Mouse (Mus musculus) frontal cortex, postnatal 25 days (tissue): ENCODE results near the gene Ano6.
A peak's percentile ranks its signal among the peaks of the same experiment; 100 is the strongest.

Experiments used
- DNase-seq, 2 experiments: peaks; one replicate each; pipeline ENCODE4 v3.0.0; 2022; ENCODE audit warnings: low spot score in 2 of 2

Gene Ano6

DNA sequence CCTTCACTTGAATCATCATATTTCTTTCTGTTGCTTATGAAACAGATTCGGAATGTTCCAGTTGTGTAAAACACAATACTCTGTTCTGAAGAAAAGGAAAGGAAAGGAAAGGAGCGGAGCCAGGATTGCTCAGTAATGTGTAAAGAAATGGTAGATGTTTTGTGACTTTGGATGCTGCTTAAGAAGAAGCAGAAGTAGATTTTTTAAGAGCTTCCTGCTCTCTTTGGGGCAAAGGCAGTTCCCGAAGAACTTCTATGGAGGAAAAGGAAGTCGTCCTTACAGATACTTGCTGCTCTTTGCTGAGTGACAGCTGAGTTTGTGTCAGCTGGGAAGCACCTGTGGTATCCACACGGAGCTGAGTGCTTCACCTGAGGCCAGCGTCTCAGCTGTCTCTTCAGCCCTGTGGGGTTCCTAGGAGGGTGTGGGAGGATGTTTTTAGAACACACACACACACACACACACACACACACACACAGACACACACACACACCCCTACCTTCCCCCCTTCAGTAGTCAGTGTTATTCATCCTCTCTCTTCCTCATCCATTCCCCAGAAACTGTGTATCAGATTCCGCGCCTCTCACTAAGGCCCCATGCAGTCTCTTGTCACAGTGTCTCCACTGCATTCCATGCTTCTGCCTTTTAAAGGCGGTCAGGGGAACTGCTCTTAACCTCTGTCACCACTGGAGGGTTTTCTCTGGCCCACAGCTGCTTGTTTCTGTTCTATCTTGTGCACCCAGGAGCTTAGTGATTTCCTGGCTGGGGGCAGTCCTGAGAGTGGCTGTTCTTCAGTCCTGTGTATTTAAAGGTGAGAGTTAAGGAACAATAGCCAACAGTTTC is 6.7 kb downstream of the Ano6 start:
- no peak for DNase-seq

DNA sequence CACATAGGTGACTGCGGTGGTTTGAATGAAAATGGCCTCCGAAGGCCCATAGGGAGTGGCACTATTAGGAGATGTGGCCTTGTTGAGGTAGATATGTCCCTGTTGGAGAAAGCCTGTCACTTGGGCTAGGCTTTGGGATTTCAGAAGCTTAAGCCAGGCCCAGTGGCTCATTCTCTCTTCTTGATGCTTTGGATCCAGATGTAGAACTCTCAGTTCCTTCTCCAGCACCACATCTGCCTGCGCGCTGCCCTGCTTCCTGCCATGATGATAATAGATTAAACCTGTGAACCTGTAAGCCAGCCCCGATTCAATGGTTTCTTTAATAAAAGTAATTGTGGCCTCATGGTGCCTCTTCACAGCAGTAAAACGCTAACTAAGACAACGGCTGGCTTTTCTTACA is 7.6 kb downstream of the Ano6 start:
- DNase-seq = no peak

DNA sequence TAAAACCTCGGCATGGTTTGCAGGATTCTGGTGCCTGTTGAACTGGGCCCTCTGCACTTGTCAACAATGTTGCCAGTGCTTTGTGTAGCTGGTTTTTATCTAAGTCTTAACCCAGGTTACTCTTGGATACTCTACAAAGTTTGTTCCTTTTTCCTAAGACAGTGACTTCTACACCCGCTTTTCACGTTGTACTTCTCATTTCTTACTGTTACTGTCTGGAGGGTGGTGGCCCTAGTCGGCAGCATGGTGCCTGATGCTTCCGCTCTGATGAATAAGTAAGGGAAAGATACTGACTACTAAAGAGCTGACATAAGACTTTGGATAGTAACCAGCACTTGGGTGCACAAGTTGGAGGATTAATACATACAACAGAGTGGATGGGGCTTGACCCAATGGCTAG is 9.0 kb downstream of the Ano6 start:
- DNase-seq = no peak

DNA sequence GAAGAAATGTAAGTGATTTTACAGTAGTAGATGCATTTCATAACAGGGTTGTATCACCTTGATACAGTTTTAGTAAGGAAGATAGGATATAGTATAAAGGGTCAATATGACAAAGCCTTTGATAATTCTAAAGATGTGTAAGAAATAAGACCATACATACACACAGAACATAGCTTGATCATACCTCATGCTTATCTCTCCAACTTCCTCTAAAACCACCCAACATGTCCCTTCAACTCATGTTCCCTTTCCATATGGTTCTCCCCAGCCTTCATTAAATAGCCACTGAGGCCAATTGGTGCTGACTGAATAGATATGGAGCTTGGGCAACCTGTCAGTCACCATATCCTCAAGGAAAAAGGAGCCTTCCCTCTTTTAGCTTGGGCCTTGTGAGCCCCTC is 9.4 kb downstream of the Ano6 start:
- DNase-seq = no peak

DNA sequence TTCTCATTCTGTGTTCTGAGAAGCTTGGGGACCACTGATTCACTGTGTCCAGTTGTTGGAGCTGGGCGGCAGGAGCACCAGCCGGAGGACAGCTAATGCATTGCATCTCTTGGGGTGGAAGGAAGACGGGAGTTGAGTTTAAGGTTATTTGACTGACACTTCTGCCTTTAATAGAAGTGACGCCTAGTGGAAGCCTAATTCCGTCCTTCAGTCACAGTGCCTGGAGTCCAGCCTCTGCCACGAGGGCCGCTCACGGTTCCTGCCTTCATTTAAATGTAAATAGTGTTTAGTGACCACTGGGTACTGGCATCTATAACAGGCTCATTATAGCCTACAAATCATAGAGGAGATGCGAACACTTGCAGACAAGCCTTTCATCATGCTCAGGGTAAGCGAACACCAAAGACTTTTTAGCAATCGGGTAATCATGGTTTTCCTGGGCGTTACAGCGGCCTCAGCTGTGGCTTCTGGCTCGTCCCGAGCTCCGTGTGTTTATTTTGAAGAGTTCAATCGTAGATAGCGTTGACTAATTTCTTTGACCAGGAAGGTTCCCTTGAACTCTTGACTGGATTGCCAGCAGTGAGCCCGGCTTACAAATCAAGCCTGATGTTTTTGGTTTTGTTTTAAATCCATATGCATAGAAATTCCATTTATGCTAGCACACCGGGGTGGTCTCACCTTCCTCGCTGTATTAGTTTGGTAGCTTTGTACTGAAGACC is 10.8 kb downstream of the Ano6 start:
- no peak for DNase-seq

DNA sequence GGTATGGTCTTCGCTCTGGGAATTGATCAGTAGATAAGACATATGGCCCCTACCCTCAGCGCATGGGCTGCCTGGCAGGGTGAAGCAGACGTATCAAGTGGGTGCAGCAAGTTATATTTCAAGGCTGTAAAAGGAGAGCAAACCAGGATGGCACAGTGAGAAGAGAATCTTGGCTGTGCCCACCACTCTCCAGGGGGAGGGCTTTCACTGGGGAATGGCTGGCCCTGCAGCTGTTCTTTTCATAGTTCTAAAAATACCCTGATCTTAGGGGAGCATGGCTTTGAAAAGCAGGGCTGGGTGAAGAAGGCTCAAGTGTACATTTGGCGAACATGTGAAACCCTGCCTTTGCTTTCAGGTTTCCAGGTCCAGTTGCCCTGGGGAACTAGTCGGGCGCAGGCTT is 11.5 kb downstream of the Ano6 start:
- DNase-seq = no peak

DNA sequence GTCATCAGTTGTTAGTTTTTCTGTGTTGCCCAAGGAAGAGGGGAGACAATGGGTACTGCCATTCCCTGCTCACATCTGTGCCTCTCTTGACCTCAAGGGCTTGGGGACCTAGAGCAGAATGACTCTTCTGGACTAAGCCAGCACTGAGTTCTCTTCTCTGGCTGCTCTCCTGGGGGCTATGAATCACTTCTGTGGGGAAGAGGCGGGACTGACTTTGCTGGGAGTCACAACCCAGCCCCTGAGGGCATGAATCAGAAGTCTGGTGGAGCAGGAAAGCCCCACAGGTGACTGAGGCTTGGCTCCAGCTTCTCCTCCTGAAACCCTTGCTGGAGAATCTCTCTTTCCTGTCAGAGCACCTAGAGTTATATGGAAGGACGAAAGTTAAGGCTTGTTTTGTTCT is 12.1 kb downstream of the Ano6 start:
- DNase-seq = no peak

DNA sequence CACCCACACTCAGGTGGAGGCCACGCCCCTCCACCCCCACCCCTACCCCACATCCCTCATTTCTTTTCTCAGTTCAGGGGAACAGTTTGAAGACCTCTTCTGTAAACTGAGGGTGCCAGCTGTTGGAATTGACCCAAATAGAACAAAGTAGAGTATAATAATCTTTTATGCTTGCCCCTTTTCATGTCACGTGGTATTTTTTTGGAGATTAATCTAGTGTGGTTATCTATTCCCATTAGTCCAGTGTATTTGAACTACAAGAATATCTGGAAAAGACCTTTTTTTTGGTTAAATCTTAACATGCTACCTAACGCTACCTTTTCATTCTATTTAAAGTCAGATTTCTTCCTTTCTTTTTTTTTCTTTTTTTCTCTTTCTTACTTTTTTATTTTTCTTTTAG is 12.8 kb downstream of the Ano6 start:
- DNase-seq = no peak

DNA sequence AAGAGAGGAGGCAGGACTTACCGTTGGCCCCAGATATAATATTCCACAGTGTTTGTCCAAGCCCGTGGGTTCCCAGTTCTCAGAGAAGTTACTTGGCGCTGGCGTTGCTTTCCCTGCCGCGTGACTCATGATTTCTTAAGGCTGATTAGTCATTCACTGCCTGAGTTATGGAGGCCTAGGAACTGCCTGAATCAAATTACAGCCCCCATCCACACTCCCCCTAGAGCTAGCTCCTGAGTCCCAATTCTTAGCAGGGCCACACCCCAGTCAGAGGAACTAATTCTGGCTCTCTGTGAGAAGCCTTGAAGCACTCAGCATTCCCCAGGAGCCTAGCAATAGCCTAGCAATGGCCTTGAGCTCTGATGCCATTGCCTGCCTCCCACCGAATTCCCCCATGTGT is 13.6 kb downstream of the Ano6 start:
- DNase-seq = peak; percentile 17 to 31

DNA sequence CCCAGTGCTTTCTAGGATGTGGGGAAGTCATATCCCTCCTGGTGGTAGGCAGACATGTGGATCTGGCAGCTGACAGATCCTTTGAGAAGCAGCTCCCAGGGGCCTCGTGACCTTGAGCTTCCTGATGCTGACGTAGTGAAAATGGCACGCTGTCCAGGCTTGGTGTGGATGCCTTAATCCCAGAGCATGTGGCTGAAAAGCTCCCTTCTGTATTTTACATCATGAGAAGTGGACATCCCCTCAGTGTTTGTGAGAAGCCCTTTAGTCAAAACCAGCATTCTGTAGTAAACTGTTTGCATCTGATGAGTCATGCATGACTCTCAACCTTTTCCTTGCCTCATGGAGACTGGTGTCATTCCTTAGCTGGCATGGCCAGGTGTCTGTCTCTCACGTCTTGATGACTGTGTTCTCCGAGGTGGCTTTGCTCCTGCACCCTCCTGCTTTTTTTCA is 14.4 kb downstream of the Ano6 start:
- no peak for DNase-seq

DNA sequence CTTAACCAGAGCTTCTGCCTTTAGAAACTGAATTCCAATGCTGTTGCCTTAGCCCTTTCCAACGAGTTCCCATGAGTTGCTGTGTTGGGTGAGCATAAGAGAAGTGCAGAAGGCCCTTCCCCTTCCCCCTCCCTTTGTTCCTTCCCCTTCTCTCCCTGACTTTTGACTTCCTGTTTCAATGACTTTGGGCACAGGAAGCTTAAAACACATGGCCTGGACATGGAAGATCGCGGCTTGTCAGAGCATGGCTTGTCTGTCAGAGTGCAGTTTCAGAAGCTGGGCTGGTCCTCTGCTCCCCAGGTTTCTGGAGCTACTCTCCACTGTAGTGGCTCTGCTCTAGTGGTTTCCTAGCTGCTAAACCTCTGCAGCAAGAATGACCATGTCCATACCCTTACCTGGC is 17.3 kb downstream of the Ano6 start:
- no peak for DNase-seq

DNA sequence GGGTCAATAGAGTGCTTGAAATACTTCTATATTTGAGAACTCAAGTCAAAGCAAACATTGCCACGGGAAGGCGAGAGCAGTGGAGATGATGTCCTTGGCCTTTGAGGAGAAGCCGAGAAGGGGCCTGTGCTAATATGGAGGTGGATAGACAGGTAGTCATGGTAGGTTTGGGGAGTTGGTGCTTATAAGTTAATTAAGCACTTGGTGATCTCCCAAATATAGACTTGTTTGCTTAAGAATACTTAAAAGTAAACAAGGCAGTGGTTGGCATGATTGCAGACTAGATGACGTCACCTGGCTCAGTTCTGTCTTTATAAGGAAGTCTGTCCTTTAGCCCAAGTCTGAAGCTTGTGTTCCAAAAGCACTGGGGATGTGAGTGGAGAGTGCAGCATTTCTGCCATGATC is 19.7 kb downstream of the Ano6 start:
- DNase-seq = no peak

DNA sequence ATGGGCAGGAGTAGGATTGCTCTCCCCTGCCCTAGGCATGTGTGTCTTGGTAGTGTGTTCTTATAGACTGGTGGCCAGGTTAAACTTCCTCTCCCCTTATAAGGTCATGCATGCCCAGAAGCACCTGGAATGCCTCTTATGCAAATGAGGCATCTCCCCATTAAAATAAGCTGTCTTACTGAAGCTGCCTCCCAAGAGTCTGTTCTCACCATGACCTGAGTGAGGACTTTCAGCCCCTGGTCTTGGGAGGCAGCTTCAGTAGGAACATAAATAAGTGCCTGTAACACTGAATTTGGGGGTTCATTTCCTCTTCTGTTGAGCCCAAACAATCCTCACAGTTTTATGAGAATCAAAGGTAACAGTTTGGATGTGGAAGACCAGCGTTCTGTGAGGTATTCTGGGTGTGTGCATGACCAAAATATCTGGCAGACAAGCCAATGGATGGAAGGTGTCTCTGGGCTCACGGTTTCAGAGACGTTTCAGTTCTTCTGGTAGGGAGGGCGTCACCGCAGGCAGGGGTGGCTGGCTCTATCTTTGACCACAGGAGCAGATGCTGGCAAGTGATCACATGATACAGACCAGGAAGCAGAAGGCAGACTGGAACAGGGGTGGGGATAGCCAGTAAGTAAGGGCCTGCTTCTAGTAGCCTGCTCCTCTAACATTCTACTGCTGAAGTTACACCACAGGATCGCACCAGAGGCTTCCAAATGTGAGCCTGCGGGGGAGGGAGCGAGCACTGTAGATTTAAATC is 22.4 kb downstream of the Ano6 start:
- DNase-seq = no peak

DNA sequence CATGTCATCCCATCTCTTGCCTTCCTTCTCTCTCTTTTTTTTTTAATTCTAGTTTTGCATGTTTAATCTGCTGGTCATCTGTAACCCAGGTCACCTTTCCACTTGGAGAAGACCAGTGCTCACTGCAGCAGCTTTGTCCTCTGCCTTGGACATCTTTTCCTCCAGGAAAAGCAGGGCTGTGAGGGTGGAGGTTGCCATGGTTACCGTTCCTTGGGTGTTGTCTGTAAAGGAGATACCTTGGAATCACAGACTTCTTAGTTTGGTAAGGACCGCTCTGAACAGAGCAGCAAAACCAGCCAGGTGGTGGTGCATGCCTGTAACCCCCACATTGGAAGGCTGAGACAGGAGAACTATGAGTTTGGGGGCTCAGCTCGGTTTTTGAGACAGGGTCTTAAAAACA is 26.9 kb downstream of the Ano6 start:
- no peak for DNase-seq

DNA sequence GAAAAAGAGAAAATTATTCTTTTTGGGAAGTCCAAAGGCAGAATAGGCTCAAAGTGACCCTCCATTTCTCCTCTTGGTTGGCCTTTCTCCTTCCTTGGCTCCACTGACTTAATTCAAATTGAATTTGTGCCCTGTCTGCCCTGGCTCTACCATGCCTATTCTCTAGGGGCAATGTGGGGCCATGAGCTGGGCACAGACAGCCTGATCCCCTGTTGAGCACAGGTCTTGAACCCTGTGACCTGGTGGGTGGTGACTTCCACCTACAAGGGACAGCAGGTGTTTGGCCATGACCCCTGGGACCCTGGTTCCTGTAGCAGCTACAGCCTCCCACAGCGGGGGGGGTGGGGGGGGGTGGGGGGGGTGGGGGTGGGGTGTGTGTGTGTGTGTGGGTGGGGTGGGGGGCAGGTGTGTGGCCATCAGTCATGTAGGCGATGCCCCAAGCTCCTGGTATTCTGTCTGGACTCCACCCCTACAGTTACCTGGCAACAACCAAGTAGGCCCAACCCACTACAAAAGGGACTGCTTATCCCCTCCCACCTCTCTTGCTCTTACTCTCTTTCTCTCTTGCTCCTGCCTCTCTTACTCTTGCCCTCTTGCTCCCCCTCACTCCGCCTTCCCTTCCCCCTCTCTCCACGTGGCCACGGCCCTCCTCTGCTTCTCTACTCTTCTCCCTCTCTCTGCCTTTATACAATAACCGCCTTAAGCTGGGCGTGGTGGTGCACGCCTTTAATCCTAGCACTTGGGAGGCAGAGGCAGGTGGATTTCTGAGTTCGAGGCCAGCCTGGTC is 28.8 kb downstream of the Ano6 start:
- no peak for DNase-seq

DNA sequence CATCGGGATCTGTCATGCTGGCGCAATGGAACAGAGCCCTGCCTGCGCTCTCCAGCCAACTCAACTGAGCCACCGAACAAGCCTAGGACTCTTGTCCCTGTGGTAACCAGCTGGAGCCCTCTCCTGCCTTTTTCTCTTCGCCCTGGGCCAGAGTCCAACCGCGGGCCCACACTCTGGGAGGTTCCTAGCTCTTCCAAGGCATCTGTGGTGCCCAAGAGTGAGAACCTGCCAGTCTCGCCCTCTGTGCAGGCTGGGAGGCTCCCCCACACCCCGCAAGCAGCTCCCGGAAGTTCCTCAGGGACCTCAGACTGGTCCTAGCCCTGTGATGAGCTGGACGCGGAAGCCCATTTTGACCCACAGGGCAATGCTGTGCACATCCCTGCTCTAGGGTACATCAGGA is 29.5 kb downstream of the Ano6 start:
- no peak for DNase-seq

DNA sequence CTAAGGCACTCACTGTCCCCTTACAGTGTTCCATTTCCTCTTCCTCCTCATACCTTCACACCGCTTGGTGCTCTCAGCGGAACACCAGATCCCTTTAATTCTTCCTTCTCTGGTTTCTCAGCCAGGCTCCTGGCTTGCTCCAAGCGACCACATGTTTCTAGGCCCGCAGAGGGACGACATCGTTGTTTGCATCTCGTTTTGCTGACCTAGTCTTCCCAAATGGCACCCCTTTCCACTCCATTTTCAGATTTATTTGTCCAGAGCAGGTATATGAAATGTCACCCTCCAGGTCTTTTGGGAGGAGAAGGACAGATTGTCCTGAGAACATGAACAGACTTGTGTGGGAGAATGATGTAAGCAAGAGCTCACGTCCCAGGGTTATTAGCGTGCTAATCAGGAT is 30.0 kb downstream of the Ano6 start:
- DNase-seq = no peak

DNA sequence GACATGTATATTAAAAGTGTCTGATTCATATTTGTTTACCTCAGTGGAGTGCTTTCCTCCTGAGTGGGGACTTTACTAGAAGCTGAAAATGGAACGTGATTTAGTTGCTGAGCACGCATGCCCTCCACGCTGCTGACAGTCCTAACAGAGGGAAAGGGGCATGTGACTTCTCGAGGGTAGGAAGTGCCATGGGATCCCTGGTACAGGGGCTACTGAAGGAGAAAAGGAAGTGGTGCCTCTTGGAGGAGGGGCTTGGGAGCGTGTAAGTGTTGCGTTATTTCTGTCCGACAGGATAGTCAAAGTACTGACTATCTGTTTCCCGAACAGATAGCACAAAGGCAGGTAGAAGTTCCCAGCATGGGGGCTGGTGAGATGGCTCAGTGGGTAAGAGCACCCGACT is 31.5 kb downstream of the Ano6 start:
- DNase-seq = no peak

DNA sequence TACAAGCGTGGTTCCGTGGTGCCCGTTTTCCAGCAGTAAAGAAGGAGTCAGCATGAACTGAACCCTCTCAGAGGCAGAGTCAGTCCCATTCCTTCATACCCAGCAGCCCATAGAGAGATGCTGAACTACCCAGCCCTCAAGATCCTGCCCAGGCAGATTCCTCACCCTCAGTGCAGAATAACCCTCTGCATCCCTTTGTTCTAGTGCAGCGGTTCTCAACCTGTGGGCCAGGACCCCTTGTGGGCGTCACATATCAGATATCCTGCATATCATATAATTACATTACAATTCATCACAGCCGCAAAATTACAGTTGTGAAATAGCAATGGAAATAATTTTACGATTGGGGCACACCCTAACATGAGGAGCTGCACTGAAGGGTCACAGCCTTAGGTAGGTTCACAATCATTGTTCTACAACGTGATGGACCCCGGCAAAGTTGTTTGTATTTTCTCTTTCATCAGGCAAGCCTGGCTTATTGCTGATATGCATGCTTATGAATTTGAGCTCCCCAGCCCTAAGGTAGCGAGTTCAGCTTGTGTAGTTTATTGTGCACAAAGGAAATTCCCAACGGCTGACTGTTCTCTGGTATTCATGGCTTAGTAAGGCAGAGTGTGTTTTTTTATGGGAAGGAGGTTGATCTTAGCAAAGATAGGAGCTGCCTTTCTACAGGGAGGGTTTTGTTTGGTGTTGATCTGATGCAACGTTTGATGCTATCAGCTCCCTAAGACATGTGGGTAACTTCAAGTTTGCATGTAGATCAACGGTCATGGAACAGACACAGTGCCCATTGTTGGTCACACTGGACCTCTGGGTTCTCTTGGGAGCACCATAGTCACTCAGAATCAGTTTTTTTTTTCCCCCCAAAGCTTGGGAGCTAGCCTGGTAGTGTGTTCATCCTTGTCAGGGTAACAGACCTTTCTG is 33.0 kb downstream of the Ano6 start:
- DNase-seq = no peak

DNA sequence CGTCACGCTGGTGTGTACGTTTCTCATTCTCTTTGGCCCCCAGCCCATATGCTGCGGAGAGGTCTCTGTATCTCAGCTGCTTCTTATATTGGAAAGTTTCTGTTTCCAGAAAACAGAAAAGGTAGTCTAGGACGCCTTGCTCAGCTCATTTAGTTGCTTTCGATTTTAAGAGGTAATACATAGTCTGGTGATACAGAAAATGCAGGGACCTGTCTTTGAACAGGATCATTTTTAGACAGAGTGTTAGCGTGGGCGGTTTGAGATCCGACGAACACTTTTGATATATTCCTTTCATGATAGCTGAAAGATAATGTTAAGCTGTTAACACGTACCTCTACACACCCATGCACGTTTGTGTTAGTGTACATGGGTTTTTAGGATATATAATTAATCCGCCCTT is 35.9 kb downstream of the Ano6 start:
- DNase-seq = no peak

DNA sequence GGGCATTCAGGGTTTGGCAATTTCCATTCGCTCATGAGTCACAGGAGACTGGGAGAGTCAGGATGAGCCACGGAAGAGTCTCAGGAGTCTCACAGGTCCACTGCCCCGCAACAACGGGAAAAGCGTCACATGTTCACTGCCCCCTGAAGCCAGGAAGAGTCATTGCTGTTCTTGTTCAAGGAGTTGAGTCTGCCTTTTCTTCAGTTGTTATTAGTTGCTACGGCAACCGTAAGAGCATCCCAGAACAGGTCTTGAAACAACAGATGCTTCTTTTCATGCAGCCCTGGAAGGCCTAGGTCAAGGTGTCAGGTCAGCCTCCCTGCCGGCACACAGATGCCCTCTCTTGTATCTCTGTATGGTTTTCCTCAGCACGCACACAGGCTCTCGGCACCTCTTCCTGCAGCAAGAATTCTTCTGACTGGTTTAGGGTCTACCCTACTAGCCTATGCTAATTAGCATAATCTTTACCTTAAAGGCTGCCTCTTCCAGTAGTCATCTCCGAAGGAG is 36.9 kb downstream of the Ano6 start:
- DNase-seq = no peak
